Mouse (Mus musculus): ENCODE measurements around the gene Hpse2.

GRCm38 (mm10) chr19:42743261-42743660, 644.9 kb downstream of the Hpse2 start:
- TF ChIP-seq CHD2 (IDR thresholded peaks at IDR 0.05; ENCODE audit: low read depth, low read length) (no peak), ZNF384 (IDR thresholded peaks at IDR 0.05; ENCODE audit: low read depth, low read length) (no peak), MAFK (IDR thresholded peaks at IDR 0.05; ENCODE audit: insufficient read depth, low read depth, low read length) (no peak), ZC3H11A (IDR thresholded peaks at IDR 0.05; ENCODE audit: borderline replicate concordance, low read depth, low read length) (no peak)
